Mouse (Mus musculus) CD4-positive naive resting alpha-beta T cell, adult 76 days (primary cell): Measurements from ENCODE around the gene Irf4. TPM values are rescaled to one million over a fixed set of nuclear protein-coding genes. Genes with fewer than 3 reads are reported as not detected.

Experiments
- total RNA-seq: library from RNA; stranded (reverse); gene quantifications from one replicate; pipeline ENCODE4 v1.2.4, GENCODE M21; 2023

Gene Irf4
- 59.7 TPM for total RNA-seq

DNA sequence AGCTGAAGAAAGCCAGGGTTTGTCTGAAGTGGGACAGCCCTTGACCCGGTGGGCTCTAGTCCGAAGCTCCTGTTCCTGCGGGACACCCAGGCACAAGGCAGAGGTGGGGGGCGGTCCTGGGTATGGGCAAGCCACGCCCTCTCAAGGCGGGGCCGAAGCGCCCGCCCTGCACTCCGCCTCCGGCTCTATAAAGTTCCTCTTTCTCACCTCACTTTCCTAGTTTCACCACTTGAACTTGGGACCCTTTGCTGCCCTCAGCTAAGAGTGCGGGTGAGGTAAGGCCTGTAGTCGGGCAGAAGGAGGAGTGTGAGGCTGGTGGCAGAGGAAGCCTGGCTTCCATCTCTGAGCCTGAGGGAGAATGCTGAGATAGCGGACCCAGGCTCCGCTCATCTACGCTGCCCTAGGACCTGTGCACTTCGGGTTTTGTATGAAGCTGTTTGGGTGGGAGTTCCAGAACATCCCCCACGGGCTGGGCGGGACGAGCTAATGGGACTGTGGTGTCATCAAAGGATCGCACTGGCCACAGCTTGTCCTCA lies at the start of gene Irf4:
Gene Irf4, plus strand, starts transcription at position 206 of the 536 bp plus-strand sequence.

Other genes starting within 250 kb of the Irf4 start
- gene Uqcrfs1, start 203.9 kb upstream of the Irf4 start, total RNA-seq: 89.2 TPM
- gene Dusp22, start 89.2 kb upstream of the Irf4 start, total RNA-seq: 6.0 TPM
- gene Hus1b, start 198.5 kb downstream of the Irf4 start, total RNA-seq: 5.7 TPM
- gene Exoc2, start 224.9 kb downstream of the Irf4 start, total RNA-seq: 71.4 TPM
- gene Gm5447, start 225.0 kb downstream of the Irf4 start, total RNA-seq: not detected